Mouse (Mus musculus): ENCODE results near the gene Pax5.

- no peak for TF ChIP-seq CEBPB (IDR thresholded peaks at IDR 0.05; ENCODE audit: low read depth)
- TF ChIP-seq USF1 (IDR thresholded peaks at IDR 0.05; ENCODE audit: low read depth), result no peak
- no peak for TF ChIP-seq CTCF (IDR thresholded peaks at IDR 0.05; ENCODE audit: control insufficient read depth, insufficient read depth, insufficient read length)
- TF ChIP-seq MYOD1 (IDR thresholded peaks at IDR 0.05; ENCODE audit: control insufficient read depth, insufficient read length, low read depth), result no peak
- TF ChIP-seq MYOG (IDR thresholded peaks at IDR 0.05; ENCODE audit: control insufficient read depth, extremely low read depth, insufficient read length), result no peak
These were observed 149.3 kb downstream of the Pax5 start for GRCm38 (mm10) chr4:44560956-44561355.
